Mouse (Mus musculus) limb, embryonic 14.5 days (tissue): ENCODE data around the gene 3110082I17Rik. TPM values are rescaled to one million over a fixed set of nuclear protein-coding genes. Genes with fewer than 3 reads are reported as not detected.

ENCODE experiments used
- ATAC-seq: fragments of 200-750 bp; cut with Nextera tagmentation; 2 replicates; pipeline ENCODE4 v1.8.0; 2017; ENCODE audit warnings: low read depth, moderate number of reproducible peaks, moderate TSS enrichment; ENCODE audit not compliant: low FRiP score
- DNase-seq: peaks from one replicate; pipeline ENCODE4 v3.0.0-alpha.2; 2015; ENCODE audit warnings: low spot score
- H3K27ac ChIP-seq: fragments of 300-500 bp; sonication (generic); replicated peaks from 2 replicates; pipeline ENCODE4 v1.5.1; 2014; ENCODE audit warnings: low read depth, mild to moderate bottlenecking, low read length, moderate library complexity, mixed read lengths
- H3K27me3 ChIP-seq: fragments of 300-500 bp; sonication (generic); 2 replicates; pipeline ENCODE4 v1.6.1; 2014; ENCODE audit warnings: low read length, mixed read lengths; ENCODE audit not compliant: control insufficient read depth, insufficient read depth
- H3K36me3 ChIP-seq: fragments of 300-500 bp; sonication (generic); 2 replicates; pipeline ENCODE4 v1.6.1; 2014; ENCODE audit warnings: mild to moderate bottlenecking, low read length, moderate library complexity, mixed read lengths; ENCODE audit not compliant: control insufficient read depth, insufficient read depth
- H3K4me1 ChIP-seq: fragments of 300-500 bp; sonication (generic); 2 replicates; pipeline ENCODE4 v1.6.1; 2014; ENCODE audit warnings: antibody characterized with exemption, low read length, mixed read lengths; ENCODE audit not compliant: control insufficient read depth, insufficient read depth
- H3K4me2 ChIP-seq: fragments of 300-500 bp; sonication (generic); replicated peaks from 2 replicates; pipeline ENCODE4 v1.6.1; 2014; ENCODE audit warnings: low read depth, mild to moderate bottlenecking, low read length, moderate library complexity; ENCODE audit not compliant: severe bottlenecking
- H3K4me3 ChIP-seq: fragments of 300-500 bp; sonication (generic); replicated peaks from 2 replicates; pipeline ENCODE4 v1.5.1; 2014; ENCODE audit warnings: low read length
- H3K9ac ChIP-seq: fragments of 300-500 bp; sonication (generic); 2 replicates; pipeline ENCODE4 v1.6.1; 2014; ENCODE audit warnings: mild to moderate bottlenecking, low read depth, low read length, moderate library complexity; ENCODE audit not compliant: severe bottlenecking
- H3K9me3 ChIP-seq: fragments of 300-500 bp; sonication (generic); 2 replicates; pipeline ENCODE4 v1.6.1; 2016; ENCODE audit warnings: low read length; ENCODE audit not compliant: control insufficient read depth
- POLR2A ChIP-seq: fragments of 200-500 bp; IDR thresholded peaks from 2 replicates; pipeline ENCODE4 v1.8.0; 2012; ENCODE audit warnings: inconsistent platforms, mild to moderate bottlenecking, moderate library complexity, borderline replicate concordance; ENCODE audit not compliant: insufficient read depth, insufficient read length; ENCODE audit errors: extremely low read depth
- WGBS: fragments of 180-500 bp; shearing (Covaris S2); extraction: QIAGEN DNeasy Blood & Tissue Kit; methylation state at CpG from one replicate; pipeline ENCODE4 v1.1.7; 2014; 5-methylcytosine and 5-hydroxymethylcytosine counted together
- polyA plus RNA-seq, 2 experiments: library from polyadenylated mRNA; depleted of rRNA in 1 of 2; stranded (reverse) in 1 of 2; unstranded in 1 of 2; fragments of >200 nt; fragmentation: Nextera tagmentation in 1 of 2; extraction: Ambion mirVana in 1 of 2; gene quantifications; 2 replicates each; pipeline versions ENCODE4 v1.2.1 to v1.2.3; 2012 to 2014

3110082I17Rik gene
- polyA plus RNA-seq, 2 experiments, result 23.2 to 27.9 TPM

DNA sequence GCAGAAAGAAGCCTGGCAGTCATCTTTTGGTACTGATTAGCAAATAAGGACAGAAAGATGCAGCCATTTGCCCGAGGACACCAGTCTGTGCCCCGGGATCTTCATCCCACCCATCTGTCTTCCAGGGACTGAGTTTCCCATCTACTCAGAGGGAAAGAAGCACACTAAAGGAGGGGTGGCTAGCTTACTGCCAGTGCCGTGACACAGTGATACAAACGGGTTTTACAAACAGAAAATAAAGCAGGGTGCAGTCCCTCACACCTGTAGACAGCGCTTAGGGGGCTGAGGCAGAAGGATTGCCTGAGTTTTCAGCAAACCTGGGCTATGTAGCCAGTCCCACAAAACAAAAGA is 115.0 kb downstream of the 3110082I17Rik start:
- 9% methylated on average over 5 of the region's 5 CpGs for WGBS
- no peak for DNase-seq
- no peaks in the 10 kb centered on the region for H3K27me3 ChIP-seq
- H3K4me1 ChIP-seq, result 0 out of 2 replicates have a peak, but pooled peaks cover 7% of the 10 kb centered on the region
- 0 out of 2 replicates have a peak, but pooled peaks have one; percentile 10 for ATAC-seq
- peak overlapping the region; percentile 83 for H3K4me3 ChIP-seq
- H3K9ac ChIP-seq, result peak overlapping the region; percentile 45
- TF ChIP-seq POLR2A, result no peak
- H3K4me2 ChIP-seq, result peak overlapping the region; percentile 93
- H3K27ac ChIP-seq, result 0 out of 2 replicates have a peak overlapping the region, but pooled peaks have one; percentile 7
- no peaks in the 10 kb centered on the region for H3K9me3 ChIP-seq
- H3K36me3 ChIP-seq, result peaks cover 24% of the 10 kb centered on the region

DNA sequence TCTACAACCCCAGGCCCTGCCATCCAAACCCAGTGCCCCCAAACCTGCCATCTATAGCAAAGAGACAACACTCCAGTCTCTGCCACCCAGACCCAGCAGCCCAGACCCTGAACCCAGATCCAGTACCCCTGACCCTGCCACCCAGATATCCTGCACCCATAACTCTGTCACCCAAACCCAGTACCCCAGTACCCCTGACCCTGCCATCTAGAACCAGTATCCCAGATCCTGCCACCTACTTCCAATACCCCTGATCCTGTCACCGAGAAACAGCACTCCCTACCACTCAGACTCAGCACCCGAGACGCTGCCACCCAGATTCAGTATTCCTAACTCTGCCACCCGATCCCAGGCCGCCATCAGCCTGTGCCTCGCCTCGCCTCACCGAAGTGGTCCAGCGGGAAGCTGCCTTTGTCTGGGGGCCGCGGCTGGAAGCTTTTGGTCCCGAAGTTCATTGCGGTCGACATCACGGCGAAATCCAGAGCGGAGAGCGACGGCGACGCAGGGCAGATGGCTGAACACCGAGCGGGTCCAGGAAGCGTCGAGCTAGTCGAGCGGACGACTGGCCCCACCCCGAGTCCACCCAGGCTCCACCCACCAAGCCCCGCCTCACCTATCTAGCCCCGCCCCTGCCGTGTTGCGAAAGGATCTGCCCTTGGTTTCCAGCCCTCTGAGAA is 115.5 kb downstream of the 3110082I17Rik start:
- Histone ChIP-seq H3K9ac (peak overlapping the region; percentile 86), H3K4me3 (peak overlapping the region; percentile 83), H3K4me1 (0 out of 2 replicates have a peak, but pooled peaks cover 7% of the 10 kb centered on the region), H3K27me3 (no peaks in the 10 kb centered on the region), H3K4me2 (peak overlapping the region; percentile 93), H3K9me3 (no peaks in the 10 kb centered on the region), H3K27ac (peak overlapping the region; percentile 55; the same call in 1 of the 2 replicates), H3K36me3 (peaks cover 29% of the 10 kb centered on the region)
- DNase-seq, result peak; percentile 95
- ATAC-seq, result peak; percentile 93
- TF ChIP-seq POLR2A, result no peak
- under 1% methylated on average over 33 of the region's 33 CpGs for WGBS

DNA sequence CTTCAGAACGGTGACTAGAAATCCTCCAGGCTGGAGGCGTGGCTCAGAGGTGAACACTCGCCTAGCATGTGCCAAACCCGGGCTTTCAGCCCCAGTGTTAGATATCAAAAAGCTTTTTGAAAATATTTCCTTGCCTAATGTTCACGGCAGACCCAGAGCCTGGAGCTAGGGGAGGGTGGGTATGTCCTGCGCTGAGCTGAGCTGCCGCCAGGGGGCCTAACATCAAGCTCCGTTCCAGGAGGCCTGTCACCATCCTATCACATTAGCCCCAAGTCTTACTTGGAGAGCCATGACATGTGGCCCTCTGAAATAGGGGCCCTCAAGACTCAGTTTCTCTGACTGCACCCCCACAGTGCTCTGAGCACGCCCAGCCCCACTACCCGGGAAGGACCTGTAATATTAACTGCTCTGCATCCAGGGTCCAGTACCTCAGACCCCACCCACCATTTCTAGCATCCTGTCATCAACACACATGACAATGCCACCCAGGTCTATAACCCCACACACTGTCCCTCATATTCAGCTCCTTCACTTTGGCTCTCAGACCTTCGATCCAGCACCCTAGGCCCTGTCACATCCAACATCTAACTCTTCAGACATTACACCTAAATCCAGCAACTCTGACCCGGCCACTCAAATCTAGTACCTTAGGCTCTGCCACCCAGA is 116.2 kb downstream of the 3110082I17Rik start:
- Histone ChIP-seq H3K27me3 (no peaks in the 10 kb centered on the region), H3K4me2 (peak overlapping the region; percentile 93), H3K9me3 (no peaks in the 10 kb centered on the region), H3K4me3 (peak overlapping the region; percentile 83), H3K4me1 (0 out of 2 replicates have a peak, but pooled peaks cover 7% of the 10 kb centered on the region), H3K9ac (peak overlapping the region; percentile 86), H3K27ac (0 out of 2 replicates have a peak overlapping the region, but pooled peaks have one; percentile 55), H3K36me3 (peaks cover 35% of the 10 kb centered on the region)
- DNase-seq (peak; percentile 81), ATAC-seq (peak; percentile 72)
- no peak for TF ChIP-seq POLR2A
- WGBS, result 6% methylated on average over 12 of the region's 12 CpGs

DNA sequence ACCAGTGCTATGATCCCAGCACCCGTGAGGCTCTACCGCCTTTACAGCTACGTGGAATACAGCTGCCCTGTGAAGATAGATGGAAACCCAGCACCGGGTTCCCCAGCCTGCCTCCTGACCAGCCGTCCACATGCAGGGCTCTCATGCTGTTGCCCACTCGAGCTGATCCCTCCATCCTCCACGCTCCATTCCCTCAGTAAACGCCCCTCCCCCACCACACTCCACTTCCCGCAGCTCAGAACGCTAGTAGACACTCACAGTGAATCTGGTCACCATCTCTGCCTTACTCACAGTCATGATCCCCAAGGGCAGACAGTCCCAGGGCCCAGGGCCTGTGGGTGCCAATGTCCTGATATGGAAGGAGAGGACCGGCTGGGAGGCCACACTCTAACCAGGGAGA is 121.4 kb downstream of the 3110082I17Rik start:
- no peak for TF ChIP-seq POLR2A

DNA sequence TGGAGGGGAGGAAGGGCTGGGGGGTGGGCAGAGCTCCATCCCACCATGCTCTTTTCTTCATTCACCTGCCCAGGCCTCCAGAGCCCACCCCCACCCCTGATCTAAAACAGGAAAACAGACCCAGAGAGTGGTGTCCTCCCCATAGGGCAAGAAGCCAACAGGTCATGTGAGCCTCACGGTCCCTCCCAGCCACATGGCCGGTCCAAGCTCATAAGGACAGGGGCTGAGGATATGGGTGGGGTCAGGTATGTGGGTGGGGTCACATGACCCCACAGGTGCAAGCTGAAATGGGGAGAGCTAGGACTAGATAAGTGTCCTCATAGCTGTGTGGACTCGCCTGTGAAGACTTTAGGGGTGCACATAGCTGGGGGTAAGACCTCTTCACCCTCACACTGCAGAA is 121.9 kb downstream of the 3110082I17Rik start:
- ATAC-seq (no peak), DNase-seq (no peak)
- WGBS, result 82% methylated on average over 3 of the region's 3 CpGs
- H3K27me3 ChIP-seq, result no peaks in the 10 kb centered on the region
- H3K4me2 ChIP-seq, result no peak overlapping the region
- TF ChIP-seq POLR2A, result no peak
- H3K4me1 ChIP-seq, result no peaks in the 10 kb centered on the region
- no peak overlapping the region for H3K9ac ChIP-seq
- H3K9me3 ChIP-seq, result no peaks in the 10 kb centered on the region
- H3K36me3 ChIP-seq, result peaks cover 73% of the 10 kb centered on the region
- no peak overlapping the region for H3K27ac ChIP-seq
- no peak overlapping the region for H3K4me3 ChIP-seq

More for the DNA sequence above, 121.4 kb downstream of the 3110082I17Rik start:
- Histone ChIP-seq H3K27ac (no peak overlapping the region), H3K4me3 (no peak overlapping the region), H3K27me3 (no peaks in the 10 kb centered on the region), H3K4me2 (no peak overlapping the region), H3K4me1 (0 out of 2 replicates have a peak, but pooled peaks cover 5% of the 10 kb centered on the region), H3K9me3 (no peaks in the 10 kb centered on the region), H3K36me3 (peaks cover 73% of the 10 kb centered on the region), H3K9ac (no peak overlapping the region)
- no peak for DNase-seq
- ATAC-seq, result no peak
- WGBS, result 88% methylated on average over 11 of the region's 11 CpGs
